Mouse (Mus musculus) thymus, adult 2 months (tissue): ENCODE data around the gene Ncoa3. TPM values are rescaled to one million over a fixed set of nuclear protein-coding genes. Genes with fewer than 3 reads are reported as not detected.

ENCODE experiments used
- DNase-seq: peaks from one replicate; pipeline ENCODE4 v3.0.0; 2021
- H3K27ac ChIP-seq: fragments of 200-500 bp; 2 replicates; pipeline ENCODE4 v1.5.1; 2012; ENCODE audit warnings: low read length, control low read depth; ENCODE audit not compliant: control insufficient read depth, insufficient read depth
- H3K27me3 ChIP-seq: fragments of 200-500 bp; 2 replicates; pipeline ENCODE4 v1.6.1; 2012; ENCODE audit warnings: mild to moderate bottlenecking, low read length, moderate library complexity, mixed read lengths; ENCODE audit not compliant: control insufficient read depth, insufficient read depth
- H3K36me3 ChIP-seq: fragments of 200-500 bp; 2 replicates; pipeline ENCODE4 v1.6.1; 2012; ENCODE audit warnings: mild to moderate bottlenecking, low read length, moderate library complexity; ENCODE audit not compliant: control insufficient read depth, insufficient read depth
- H3K4me1 ChIP-seq: fragments of 200-500 bp; replicated peaks from 2 replicates; pipeline ENCODE4 v1.6.1; 2012; ENCODE audit warnings: low read length; ENCODE audit not compliant: control insufficient read depth, insufficient read depth
- H3K4me3 ChIP-seq: fragments of 200-500 bp; 2 replicates; pipeline ENCODE4 v1.5.1; 2012; ENCODE audit warnings: mild to moderate bottlenecking, low read length, control low read depth, moderate library complexity; ENCODE audit not compliant: control insufficient read depth, insufficient read depth
- CTCF ChIP-seq: fragments of 200-500 bp; IDR thresholded peaks from 2 replicates; pipeline ENCODE4 v1.5.1; 2012; ENCODE audit warnings: mild to moderate bottlenecking, control low read depth, low read length, moderate library complexity, borderline replicate concordance; ENCODE audit not compliant: control insufficient read depth, poor library complexity, insufficient read depth; ENCODE audit errors: extremely low read depth
- POLR2A ChIP-seq: fragments of 200-500 bp; IDR thresholded peaks from 2 replicates; pipeline ENCODE4 v1.6.1; 2012; ENCODE audit warnings: mild to moderate bottlenecking, low read length, control low read depth, moderate library complexity; ENCODE audit not compliant: control insufficient read depth, poor library complexity, insufficient read depth; ENCODE audit errors: extremely low read depth
- WGBS: fragments of 180-500 bp; shearing (Covaris S2); methylation state at CpG from one replicate; pipeline ENCODE4 v1.1.7; 2018; 5-methylcytosine and 5-hydroxymethylcytosine counted together
- polyA plus RNA-seq: library from polyadenylated mRNA; depleted of rRNA; stranded (reverse); fragments of >200 nt; gene quantifications from 2 replicates; pipeline ENCODE4 v1.2.3, GENCODE M21; 2012

Ncoa3 gene
- polyA plus RNA-seq, 1 experiment: 70.0 TPM

DNA sequence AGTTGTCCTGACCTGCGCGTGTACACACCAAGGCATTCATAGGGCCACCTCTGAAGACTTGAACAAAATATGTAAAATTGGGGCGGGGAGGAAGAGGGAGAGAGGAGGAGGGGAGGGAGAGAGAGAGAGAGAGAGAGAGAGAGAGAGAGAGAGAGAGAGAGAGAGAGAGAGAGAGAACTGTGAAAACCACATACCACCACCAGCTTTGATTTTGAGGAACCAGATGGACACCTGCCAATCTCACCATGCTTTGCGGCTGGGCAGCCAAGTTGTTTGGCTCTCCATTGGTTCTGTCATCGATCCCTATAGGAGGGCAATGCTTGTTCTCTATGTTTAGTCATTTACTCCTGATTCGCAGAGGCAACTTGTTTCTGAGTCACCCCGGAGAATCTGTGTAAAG, 21.7 kb upstream of the Ncoa3 start:
- Histone ChIP-seq H3K4me3 (no peak overlapping the region), H3K36me3 (no peaks in the 10 kb centered on the region), H3K4me1 (peaks cover 4% of the 10 kb centered on the region; the same call in 1 of the 2 replicates), H3K27ac (no peak overlapping the region), H3K27me3 (no peaks in the 10 kb centered on the region)
- no peak for DNase-seq
- TF ChIP-seq CTCF: no peak
- TF ChIP-seq POLR2A: no peak
- WGBS: 65% methylated on average over 7 of the region's 7 CpGs

DNA sequence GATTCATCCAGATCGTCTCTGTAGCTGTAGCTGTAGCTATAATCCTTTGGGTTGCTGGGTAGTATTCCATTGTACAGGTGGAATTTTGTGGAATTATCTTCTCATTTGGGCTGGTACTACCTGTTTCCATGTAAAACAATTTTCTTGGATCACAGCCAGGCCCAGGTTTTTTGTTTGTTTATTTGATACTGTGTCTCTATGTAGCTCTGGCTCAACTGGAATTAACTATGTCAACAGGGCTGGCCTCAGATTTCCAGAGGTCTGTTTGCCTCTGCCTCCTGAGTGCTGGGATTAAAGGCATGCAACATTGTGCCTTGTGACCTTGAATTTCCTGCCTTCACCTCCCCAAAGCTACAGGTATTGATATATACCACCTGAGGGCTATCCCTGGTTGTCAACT, 18.1 kb upstream of the Ncoa3 start:
- H3K4me1 ChIP-seq: no peaks in the 10 kb centered on the region
- TF ChIP-seq CTCF (no peak), POLR2A (no peak)
- no peak overlapping the region for H3K27ac ChIP-seq
- H3K4me3 ChIP-seq: no peak overlapping the region
- no peaks in the 10 kb centered on the region for H3K27me3 ChIP-seq
- WGBS: 96% methylated on average over 1 of the region's 1 CpGs
- no peaks in the 10 kb centered on the region for H3K36me3 ChIP-seq
- DNase-seq: no peak

DNA sequence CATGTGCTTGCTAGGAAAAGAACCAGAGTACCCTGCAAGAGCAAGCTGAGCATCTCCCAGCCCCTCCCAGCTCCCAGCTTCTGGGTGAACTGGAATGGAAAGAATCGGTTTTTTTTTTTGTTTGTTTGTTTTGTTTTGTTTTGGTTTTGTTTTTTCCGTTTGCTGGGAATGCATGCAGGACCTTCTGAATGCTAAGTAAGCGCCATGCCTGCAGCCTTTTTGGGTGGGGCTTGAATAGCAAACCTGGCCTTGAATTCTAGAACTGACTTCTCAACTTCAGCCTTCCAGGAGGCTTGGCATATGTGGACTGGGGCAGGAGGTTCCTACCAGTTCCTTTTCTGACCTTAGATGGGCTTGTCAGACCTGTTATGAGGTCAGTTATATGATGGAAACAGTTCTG, 16.2 kb upstream of the Ncoa3 start:
- WGBS: 95% methylated on average over 3 of the region's 3 CpGs
- Histone ChIP-seq H3K4me3 (no peak overlapping the region), H3K27me3 (no peaks in the 10 kb centered on the region), H3K27ac (no peak overlapping the region), H3K36me3 (no peaks in the 10 kb centered on the region), H3K4me1 (peaks cover under 1% of the 10 kb centered on the region; the same call in 1 of the 2 replicates)
- TF ChIP-seq CTCF: no peak
- TF ChIP-seq POLR2A: no peak
- no peak for DNase-seq

DNA sequence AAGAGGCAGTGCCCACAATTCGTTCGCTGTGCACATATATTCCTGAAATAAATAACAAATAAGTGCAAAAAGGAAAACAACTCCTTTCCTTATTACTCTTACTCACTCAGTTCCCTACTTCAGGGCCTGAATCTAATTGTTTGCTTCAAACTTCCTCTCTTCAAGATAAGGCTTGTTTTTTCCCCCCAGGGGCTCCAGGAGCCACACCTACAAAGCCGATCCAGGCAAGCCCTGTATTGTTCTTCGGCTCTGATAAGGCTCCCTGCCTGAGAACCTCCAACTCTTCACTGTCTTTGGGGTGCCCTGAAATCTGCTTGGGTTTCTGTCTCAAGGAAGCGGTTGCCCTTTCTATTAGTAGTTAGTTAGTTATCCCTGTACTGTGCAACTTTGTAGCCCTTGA, 15.6 kb upstream of the Ncoa3 start:
- Histone ChIP-seq H3K4me1 (peaks cover 6% of the 10 kb centered on the region; the same call in 1 of the 2 replicates), H3K27me3 (no peaks in the 10 kb centered on the region)

DNA sequence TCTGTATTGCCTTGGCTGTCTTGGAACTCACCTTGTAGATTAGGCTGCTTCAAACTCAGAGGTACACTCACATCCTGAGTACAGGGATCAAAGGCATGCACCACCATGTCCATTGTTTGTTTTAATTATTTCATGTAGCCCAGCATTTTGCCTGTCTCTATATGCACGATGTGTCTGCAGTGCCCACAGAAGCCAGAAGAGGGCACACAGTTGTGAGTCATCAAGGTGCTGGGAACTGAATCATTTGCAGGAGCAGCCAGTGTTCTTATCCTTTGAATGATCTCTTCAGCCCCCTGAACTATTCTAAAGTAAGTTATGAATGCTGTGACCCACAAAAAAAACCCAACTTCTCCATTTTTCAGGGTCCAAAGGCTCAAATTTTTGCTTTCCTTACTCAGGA, 14.3 kb upstream of the Ncoa3 start:
- no peak for DNase-seq
- Histone ChIP-seq H3K27me3 (no peaks in the 10 kb centered on the region), H3K27ac (no peak overlapping the region), H3K4me3 (no peak overlapping the region), H3K36me3 (no peaks in the 10 kb centered on the region), H3K4me1 (peaks cover 14% of the 10 kb centered on the region)
- TF ChIP-seq POLR2A (no peak), CTCF (no peak)
- whole genome bisulfite sequencing: 98% methylated on average over 1 of the region's 1 CpGs

More for the DNA sequence above, 15.6 kb upstream of the Ncoa3 start:
- Histone ChIP-seq H3K27ac (no peak overlapping the region), H3K36me3 (no peaks in the 10 kb centered on the region), H3K4me3 (no peak overlapping the region)
- TF ChIP-seq CTCF (no peak), POLR2A (no peak)
- 84% methylated on average over 5 of the region's 5 CpGs for WGBS
- no peak for DNase-seq

DNA sequence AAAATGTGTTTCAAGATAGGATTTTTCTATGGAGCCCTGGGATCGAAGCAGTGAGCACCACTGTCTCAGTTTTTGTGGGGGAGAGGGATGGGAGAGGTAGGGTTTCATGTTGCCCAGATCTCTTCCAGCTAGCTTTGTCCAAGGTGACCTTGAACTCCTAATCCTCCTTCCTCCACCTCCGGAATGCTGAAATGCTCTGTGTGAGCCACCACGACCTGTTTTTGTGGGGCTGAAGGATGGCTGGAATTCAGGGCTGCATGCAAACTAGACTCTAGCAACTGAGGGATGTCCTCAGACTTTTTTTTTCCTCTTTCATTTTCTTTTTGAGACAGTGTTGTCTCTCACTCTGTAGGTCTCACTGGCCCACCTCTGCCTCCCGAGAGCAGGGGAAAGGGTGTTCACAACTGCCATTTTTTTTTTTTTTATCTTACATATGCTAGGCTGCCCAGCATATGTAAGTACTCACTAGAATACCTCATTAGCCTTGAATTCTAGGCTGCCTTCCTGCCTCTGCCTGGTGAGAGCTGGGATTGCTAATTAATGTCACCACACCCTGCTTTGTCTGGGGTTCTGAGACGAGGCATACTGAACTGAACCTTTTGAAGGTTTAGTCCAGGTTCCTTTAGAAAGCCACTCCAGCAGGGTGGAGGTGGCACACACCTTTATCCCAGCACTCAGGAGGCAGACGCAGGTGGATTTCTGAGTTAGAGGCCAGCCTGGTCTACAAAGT, 11.0 kb upstream of the Ncoa3 start:
- H3K27me3 ChIP-seq: no peaks in the 10 kb centered on the region
- no peaks in the 10 kb centered on the region for H3K36me3 ChIP-seq
- 88% methylated on average over 6 of the region's 6 CpGs for WGBS
- H3K27ac ChIP-seq: no peak overlapping the region
- peaks cover 18% of the 10 kb centered on the region for H3K4me1 ChIP-seq
- TF ChIP-seq CTCF (no peak), POLR2A (no peak)
- H3K4me3 ChIP-seq: no peak overlapping the region
- DNase-seq: no peak
